Mouse (Mus musculus): ENCODE data around the gene Ms4a14. TPM values are rescaled to one million over a fixed set of nuclear protein-coding genes. Genes with fewer than 3 reads are reported as not detected.
"Not testable (repeated sequence)": the region's sequence is repeated elsewhere in the genome, so short reads cannot be mapped to it uniquely, and the experiment has no call there.

Gene Ms4a14
- polyA plus RNA-seq, 1 experiment from 2014 or later, result 0.07 TPM

GRCm38 (mm10) chr19:11266052-11266845 is 48.0 kb downstream of the Ms4a14 start, which contains the start of gene Ms4a1:
TSS of gene Ms4a1 (minus strand) at chr19:11266241.
- no peaks in the 10 kb centered on the region for H3K27me3 ChIP-seq (ENCODE audit: insufficient read depth, low read length)
- H3K27ac ChIP-seq (ENCODE audit: low read length), result no peak within 1 kb of the TSS
- 82% methylated on average over 8 of the region's 8 CpGs for WGBS
- H3K36me3 ChIP-seq (ENCODE audit: insufficient read depth, low read length), result no peaks in the 10 kb centered on the region
- ATAC-seq (ENCODE audit: low FRiP score, low TSS enrichment), result no peak
- no peaks in the 10 kb centered on the region for H3K4me1 ChIP-seq (ENCODE audit: insufficient read depth, low read length)
- no peak within 1 kb of the TSS for H3K9ac ChIP-seq (replicated peaks; ENCODE audit: low read length)
- no peak within 1 kb of the TSS for H3K4me3 ChIP-seq (ENCODE audit: low read length)
- H3K4me2 ChIP-seq (replicated peaks; ENCODE audit: low read depth, low read length), result no peak within 1 kb of the TSS
- no peaks in the 10 kb centered on the region for H3K9me3 ChIP-seq (ENCODE audit: low read length)

DNA sequence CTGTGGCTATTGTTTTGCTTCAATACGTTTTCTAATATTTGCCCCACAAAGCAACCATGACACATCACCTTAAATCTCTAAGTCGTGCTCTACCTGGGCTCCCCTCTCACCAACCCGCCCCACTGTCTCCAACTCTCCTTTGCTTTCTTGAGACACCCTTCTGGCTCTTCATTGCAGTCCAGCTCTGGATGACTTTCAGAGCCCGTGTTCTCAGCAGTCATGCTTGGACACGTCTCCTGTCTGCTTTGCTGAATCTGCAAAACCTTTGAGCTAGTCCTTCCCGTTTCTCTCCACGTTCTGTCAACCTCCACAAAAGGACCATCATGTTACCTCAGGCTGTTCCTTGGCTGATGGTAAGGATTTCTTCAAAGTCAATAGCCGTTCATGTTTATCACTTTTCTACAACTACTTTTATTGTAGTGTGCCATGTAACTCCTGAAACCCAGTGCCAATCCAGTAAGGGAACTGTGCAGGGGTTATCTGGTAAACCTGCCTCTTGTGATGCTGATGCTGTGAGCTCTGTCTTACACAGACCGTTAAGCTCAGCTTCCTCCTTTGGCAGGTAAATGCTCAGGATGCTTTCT is 49.6 kb downstream of the Ms4a14 start:
- Histone ChIP-seq H3K4me2 (replicated peaks; ENCODE audit: low read depth, low read length) (no peak overlapping the region), H3K4me3 (ENCODE audit: low read length) (no peak overlapping the region), H3K9ac (replicated peaks; ENCODE audit: low read length) (no peak overlapping the region), H3K27me3 (ENCODE audit: insufficient read depth, low read length) (no peaks in the 10 kb centered on the region), H3K9me3 (ENCODE audit: low read length) (no peaks in the 10 kb centered on the region), H3K27ac (ENCODE audit: low read length) (no peak overlapping the region), H3K4me1 (ENCODE audit: insufficient read depth, low read length) (no peaks in the 10 kb centered on the region), H3K36me3 (ENCODE audit: insufficient read depth, low read length) (no peaks in the 10 kb centered on the region)
- WGBS, result 79% methylated on average over 9 of the region's 9 CpGs
- ATAC-seq (ENCODE audit: low FRiP score, low TSS enrichment), result no peak

GRCm38 (mm10) chr19:11263549-11263948 is 50.7 kb downstream of the Ms4a14 start:
- Histone ChIP-seq H3K36me3 (ENCODE audit: insufficient read depth, low read length) (no peaks in the 10 kb centered on the region), H3K4me1 (ENCODE audit: insufficient read depth, low read length) (no peaks in the 10 kb centered on the region), H3K4me2 (replicated peaks; ENCODE audit: low read depth, low read length) (no peak overlapping the region), H3K27me3 (ENCODE audit: insufficient read depth, low read length) (no peaks in the 10 kb centered on the region), H3K27ac (ENCODE audit: low read length) (no peak overlapping the region), H3K4me3 (ENCODE audit: low read length) (no peak overlapping the region), H3K9me3 (ENCODE audit: low read length) (no peaks in the 10 kb centered on the region), H3K9ac (replicated peaks; ENCODE audit: low read length) (no peak overlapping the region)
- ATAC-seq (ENCODE audit: low FRiP score, low TSS enrichment), result no peak
- WGBS, result 74% methylated on average over 3 of the region's 3 CpGs

GRCm38 (mm10) chr19:11262932-11263331 is 51.3 kb downstream of the Ms4a14 start:
- H3K27me3 ChIP-seq (ENCODE audit: insufficient read depth, low read length); H3K9ac ChIP-seq (replicated peaks; ENCODE audit: low read length); ATAC-seq (ENCODE audit: low FRiP score, low TSS enrichment); H3K4me1 ChIP-seq (ENCODE audit: insufficient read depth, low read length); H3K4me2 ChIP-seq (replicated peaks; ENCODE audit: low read depth, low read length); H3K4me3 ChIP-seq (ENCODE audit: low read length); H3K27ac ChIP-seq (ENCODE audit: low read length); H3K9me3 ChIP-seq (ENCODE audit: low read length); H3K36me3 ChIP-seq (ENCODE audit: insufficient read depth, low read length): not testable (repeated sequence)
- 84% methylated on average over 4 of the region's 4 CpGs for WGBS

GRCm38 (mm10) chr19:11261522-11261921 is 52.7 kb downstream of the Ms4a14 start:
- Histone ChIP-seq H3K27me3 (ENCODE audit: insufficient read depth, low read length) (no peaks in the 10 kb centered on the region), H3K4me3 (ENCODE audit: low read length) (no peak overlapping the region), H3K4me1 (ENCODE audit: insufficient read depth, low read length) (no peaks in the 10 kb centered on the region), H3K9me3 (ENCODE audit: low read length) (no peaks in the 10 kb centered on the region), H3K36me3 (ENCODE audit: insufficient read depth, low read length) (no peaks in the 10 kb centered on the region), H3K4me2 (replicated peaks; ENCODE audit: low read depth, low read length) (no peak overlapping the region), H3K9ac (replicated peaks; ENCODE audit: low read length) (no peak overlapping the region), H3K27ac (ENCODE audit: low read length) (no peak overlapping the region)
- WGBS, result 81% methylated on average over 2 of the region's 2 CpGs
- no peak for ATAC-seq (ENCODE audit: low FRiP score, low TSS enrichment)

Other genes starting within 250 kb of the Ms4a14 start
- gene Ms4a8a, start 233.4 kb downstream of the Ms4a14 start, polyA plus RNA-seq (2015; fragmentation: Nextera tagmentation; extraction: Ambion mirVana), result not detected in 2 replicates
- gene 1700017D01Rik, start 183.6 kb downstream of the Ms4a14 start, polyA plus RNA-seq (2015; fragmentation: Nextera tagmentation; extraction: Ambion mirVana), result not detected in 2 replicates
- not detected in 2 replicates for gene 1700025F22Rik, start 149.1 kb downstream of the Ms4a14 start, polyA plus RNA-seq (2015; fragmentation: Nextera tagmentation; extraction: Ambion mirVana)
- not detected in 2 replicates for gene Ms4a13, start 117.7 kb downstream of the Ms4a14 start, polyA plus RNA-seq (2015; fragmentation: Nextera tagmentation; extraction: Ambion mirVana)
- gene Ms4a12, start 82.0 kb downstream of the Ms4a14 start, polyA plus RNA-seq (2015; fragmentation: Nextera tagmentation; extraction: Ambion mirVana), result not detected in 2 replicates
- gene Ms4a1, start 48.2 kb downstream of the Ms4a14 start, polyA plus RNA-seq (2015; fragmentation: Nextera tagmentation; extraction: Ambion mirVana), result not detected in 2 replicates
- gene Ms4a5, start 30.6 kb downstream of the Ms4a14 start, polyA plus RNA-seq (2015; fragmentation: Nextera tagmentation; extraction: Ambion mirVana), result not detected in 2 replicates
- gene Ms4a7, start 21.7 kb upstream of the Ms4a14 start, polyA plus RNA-seq (2015; fragmentation: Nextera tagmentation; extraction: Ambion mirVana), result 3.3 and 4.1 TPM in 2 replicates
- gene Ms4a4a, start 61.1 kb upstream of the Ms4a14 start, polyA plus RNA-seq (2015; fragmentation: Nextera tagmentation; extraction: Ambion mirVana), result 5.0 and 5.6 TPM in 2 replicates
- gene Ms4a4c, start 90.3 kb upstream of the Ms4a14 start, polyA plus RNA-seq (2015; fragmentation: Nextera tagmentation; extraction: Ambion mirVana), result 0.41 and 1.4 TPM in 2 replicates
- 0.17 and 0.30 TPM in 2 replicates for gene Ms4a4b, start 129.1 kb upstream of the Ms4a14 start, polyA plus RNA-seq (2015; fragmentation: Nextera tagmentation; extraction: Ambion mirVana)
- 4.6 and 5.3 TPM in 2 replicates for gene Ms4a6c, start 154.9 kb upstream of the Ms4a14 start, polyA plus RNA-seq (2015; fragmentation: Nextera tagmentation; extraction: Ambion mirVana)
- not detected in 2 replicates for gene Gm8369, start 171.5 kb upstream of the Ms4a14 start, polyA plus RNA-seq (2015; fragmentation: Nextera tagmentation; extraction: Ambion mirVana)
- gene Ms4a6b, start 202.1 kb upstream of the Ms4a14 start, polyA plus RNA-seq (2015; fragmentation: Nextera tagmentation; extraction: Ambion mirVana), result 3.2 and 4.1 TPM in 2 replicates
- 0.17 and 0.19 TPM in 2 replicates for gene Ms4a4d, start 222.3 kb upstream of the Ms4a14 start, polyA plus RNA-seq (2015; fragmentation: Nextera tagmentation; extraction: Ambion mirVana)